Mouse (Mus musculus) embryonic facial prominence, embryonic 13.5 days (tissue): ENCODE data around the gene Fggy. TPM values are rescaled to one million over a fixed set of nuclear protein-coding genes. Genes with fewer than 3 reads are reported as not detected.

Experiments used
- ATAC-seq: fragments of 200-750 bp; cut with Nextera tagmentation; 2 replicates; pipeline ENCODE4 v1.8.0; 2017; ENCODE audit warnings: low read depth; ENCODE audit not compliant: insufficient number of reproducible peaks, insufficient read depth, low FRiP score, low TSS enrichment
- H3K27ac ChIP-seq: fragments of 300-500 bp; sonication (generic); 2 replicates; pipeline ENCODE4 v1.5.1; 2015; ENCODE audit warnings: moderate library complexity, mild to moderate bottlenecking, inconsistent platforms
- H3K27me3 ChIP-seq: fragments of 300-500 bp; sonication (generic); 2 replicates; pipeline ENCODE4 v1.6.1; 2015; ENCODE audit warnings: mild to moderate bottlenecking, inconsistent platforms
- H3K36me3 ChIP-seq: fragments of 300-500 bp; sonication (generic); 2 replicates; pipeline ENCODE4 v1.6.1; 2015; ENCODE audit warnings: mild to moderate bottlenecking, inconsistent platforms
- H3K4me1 ChIP-seq: fragments of 300-500 bp; sonication (generic); 2 replicates; pipeline ENCODE4 v1.6.1; 2015; ENCODE audit warnings: inconsistent platforms
- H3K4me2 ChIP-seq: fragments of 300-500 bp; sonication (generic); 2 replicates; pipeline ENCODE4 v1.6.1; 2015; ENCODE audit warnings: moderate library complexity, mild to moderate bottlenecking, inconsistent platforms
- H3K4me3 ChIP-seq: fragments of 300-500 bp; sonication (generic); 2 replicates; pipeline ENCODE4 v1.5.1; 2015; ENCODE audit warnings: mild to moderate bottlenecking, inconsistent platforms
- H3K9ac ChIP-seq: fragments of 300-500 bp; sonication (generic); 2 replicates; pipeline ENCODE4 v1.6.1; 2015; ENCODE audit warnings: mild to moderate bottlenecking, inconsistent platforms
- H3K9me3 ChIP-seq: fragments of 300-500 bp; sonication (generic); 2 replicates; pipeline ENCODE4 v1.6.1; 2016; ENCODE audit warnings: inconsistent platforms
- WGBS: fragments of 180-500 bp; shearing (Covaris S2); methylation state at CpG from one replicate; pipeline ENCODE4 v1.1.7; 2015; ENCODE audit warnings: mixed read lengths; 5-methylcytosine and 5-hydroxymethylcytosine counted together
- polyA plus RNA-seq: library from polyadenylated mRNA; unstranded; fragments of >200 nt; fragmentation: Nextera tagmentation; extraction: Ambion mirVana; gene quantifications from 2 replicates; pipeline ENCODE4 v1.2.1, GENCODE M21; 2015

Fggy gene
- polyA plus RNA-seq, 1 experiment from 2014 or later = 11.4 TPM

DNA sequence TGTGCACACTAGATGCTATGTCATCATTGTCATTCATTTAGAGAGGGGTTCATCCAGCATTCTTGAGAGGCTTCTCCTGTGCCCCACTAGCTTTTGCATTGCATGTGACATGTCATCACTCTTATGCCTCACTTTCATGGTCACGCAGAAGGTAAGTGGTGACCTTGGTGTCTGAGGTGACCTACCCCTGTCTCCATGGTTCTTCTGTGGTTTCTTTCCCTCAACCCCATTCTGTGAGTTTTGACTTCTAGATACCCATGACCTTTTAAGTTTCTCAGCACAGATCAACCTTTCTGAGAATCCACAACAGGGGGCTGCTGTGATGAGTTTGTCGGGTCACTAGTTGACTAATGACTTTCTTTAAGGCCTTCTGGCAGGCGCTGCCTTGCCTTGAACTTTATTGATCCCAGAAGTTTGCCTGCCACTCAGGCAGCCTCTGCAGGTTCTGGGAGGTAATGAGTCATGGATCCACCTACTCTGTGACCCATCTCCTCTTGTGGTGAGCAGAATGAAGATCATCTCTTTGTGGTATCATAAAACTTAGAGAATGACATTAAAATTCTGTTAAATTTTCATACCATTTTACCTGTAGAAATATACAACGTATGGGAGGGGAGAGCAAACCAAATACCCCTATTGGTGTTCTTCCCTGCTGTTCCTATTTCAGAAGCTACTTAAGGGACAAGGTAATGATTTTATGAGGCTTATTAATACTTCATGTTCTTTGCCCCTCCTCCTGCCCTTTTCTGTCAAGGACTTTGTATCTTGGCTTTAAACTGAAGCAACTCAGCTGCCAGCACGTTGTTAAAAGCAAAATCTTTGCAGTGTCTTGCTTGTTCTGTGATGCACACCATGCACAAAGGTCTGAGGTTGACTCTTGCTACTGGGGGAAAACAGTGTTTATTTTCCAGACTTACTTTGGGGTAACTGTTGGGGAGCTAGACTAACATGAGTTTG, 150.9 kb downstream of the Fggy start:
- no peaks in the 10 kb centered on the region for H3K9me3 ChIP-seq
- H3K4me1 ChIP-seq = no peaks in the 10 kb centered on the region
- H3K27me3 ChIP-seq = no peaks in the 10 kb centered on the region
- 77% methylated on average over 5 of the region's 5 CpGs for WGBS
- H3K27ac ChIP-seq = no peak overlapping the region
- no peak overlapping the region for H3K4me2 ChIP-seq
- no peak for ATAC-seq
- no peak overlapping the region for H3K9ac ChIP-seq
- H3K4me3 ChIP-seq = no peak overlapping the region
- no peaks in the 10 kb centered on the region for H3K36me3 ChIP-seq

DNA sequence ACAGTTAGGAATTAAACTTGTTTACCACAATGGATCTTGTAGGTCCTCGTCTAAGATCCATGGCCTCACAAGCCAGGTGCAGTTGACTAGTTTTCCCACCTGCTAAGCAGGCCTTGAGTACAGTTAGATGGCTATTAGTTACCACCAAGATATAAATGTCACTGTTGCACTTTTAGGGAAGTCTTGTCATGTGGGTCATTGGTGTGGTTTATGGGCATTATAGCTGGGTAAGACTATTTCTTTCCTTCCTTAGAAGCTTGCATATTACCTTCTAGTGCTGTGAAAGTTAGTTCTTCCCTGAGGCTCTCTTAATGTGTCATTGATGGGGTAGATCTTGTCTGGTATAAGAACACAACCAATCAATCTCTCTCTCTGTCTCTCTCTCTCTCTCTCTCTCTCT, 152.4 kb downstream of the Fggy start:
- H3K36me3 ChIP-seq = no peaks in the 10 kb centered on the region
- H3K4me1 ChIP-seq = no peaks in the 10 kb centered on the region
- H3K27me3 ChIP-seq = no peaks in the 10 kb centered on the region
- ATAC-seq = no peak
- no peak overlapping the region for H3K4me3 ChIP-seq
- 80% methylated on average over 1 of the region's 1 CpGs for WGBS
- no peak overlapping the region for H3K27ac ChIP-seq
- H3K9me3 ChIP-seq = no peaks in the 10 kb centered on the region
- H3K4me2 ChIP-seq = no peak overlapping the region
- H3K9ac ChIP-seq = no peak overlapping the region

DNA sequence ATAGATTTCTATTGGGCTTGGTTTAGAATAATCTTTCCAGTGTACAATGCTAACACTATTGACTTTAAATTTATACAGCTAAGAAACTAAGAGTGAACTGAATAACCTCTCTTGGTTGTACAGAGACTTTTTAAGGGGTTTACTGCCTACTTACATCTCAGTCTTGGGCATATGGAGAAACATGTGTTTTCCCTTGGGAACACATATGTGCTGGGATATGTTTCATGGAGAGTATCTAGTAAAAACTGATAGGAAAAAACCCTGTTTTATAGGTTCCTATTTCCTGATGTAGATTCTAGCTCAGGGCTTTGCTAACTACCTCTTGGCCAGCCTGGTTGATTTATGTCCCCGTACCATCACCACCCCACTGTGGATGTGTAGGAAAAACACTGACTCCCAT, 155.5 kb downstream of the Fggy start:
- H3K27me3 ChIP-seq = no peaks in the 10 kb centered on the region
- no peaks in the 10 kb centered on the region for H3K36me3 ChIP-seq
- 95% methylated on average over 1 of the region's 1 CpGs for WGBS
- H3K4me2 ChIP-seq = no peak overlapping the region
- ATAC-seq = no peak
- no peak overlapping the region for H3K9ac ChIP-seq
- no peaks in the 10 kb centered on the region for H3K4me1 ChIP-seq
- no peaks in the 10 kb centered on the region for H3K9me3 ChIP-seq
- H3K27ac ChIP-seq = no peak overlapping the region
- H3K4me3 ChIP-seq = no peak overlapping the region

DNA sequence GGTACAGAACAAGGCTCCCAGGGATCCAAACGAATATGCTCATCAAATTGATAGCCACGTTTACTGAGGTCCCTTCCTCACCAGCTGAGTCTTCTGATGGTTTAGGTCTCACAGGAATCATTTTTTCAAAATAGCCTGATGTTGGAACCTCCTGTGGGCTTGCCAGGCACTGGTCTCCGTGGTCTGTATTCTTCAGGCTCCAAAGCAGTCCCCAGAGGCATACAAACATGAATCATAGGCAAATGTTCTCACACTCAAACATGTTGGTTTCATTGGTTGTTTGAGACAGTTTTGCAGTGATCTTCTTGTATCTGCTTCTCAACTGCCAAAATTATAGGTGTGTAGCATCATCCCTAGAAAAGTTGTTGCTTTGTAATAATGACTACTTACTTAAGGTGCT, 156.0 kb downstream of the Fggy start:
- Histone ChIP-seq H3K27ac (no peak overlapping the region), H3K9ac (no peak overlapping the region), H3K4me2 (no peak overlapping the region), H3K27me3 (no peaks in the 10 kb centered on the region), H3K4me3 (no peak overlapping the region), H3K4me1 (no peaks in the 10 kb centered on the region), H3K36me3 (no peaks in the 10 kb centered on the region), H3K9me3 (no peaks in the 10 kb centered on the region)
- 79% methylated on average over 3 of the region's 3 CpGs for WGBS
- no peak for ATAC-seq

DNA sequence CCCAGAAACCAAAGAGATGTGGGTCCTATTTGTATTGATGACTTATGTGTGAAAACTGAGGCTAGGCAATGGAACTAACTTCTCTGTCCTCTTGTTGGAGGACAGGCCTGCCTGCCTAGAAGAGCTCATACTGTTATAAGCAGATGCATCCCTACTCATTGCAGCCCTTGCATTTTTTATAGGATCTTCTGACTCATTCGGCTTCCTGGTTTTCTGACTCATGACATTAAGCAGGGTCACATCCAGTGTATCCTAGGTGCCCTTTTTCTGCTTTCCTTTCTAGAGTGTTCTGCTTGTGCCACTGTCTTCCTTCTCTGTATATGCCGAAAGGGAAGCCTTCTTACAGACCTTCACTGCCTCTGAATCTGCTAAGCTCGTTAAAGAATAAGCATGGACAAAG, 158.8 kb downstream of the Fggy start:
- no peak overlapping the region for H3K9ac ChIP-seq
- no peak overlapping the region for H3K27ac ChIP-seq
- WGBS = 83% methylated on average over 3 of the region's 3 CpGs
- H3K4me2 ChIP-seq = no peak overlapping the region
- no peak overlapping the region for H3K4me3 ChIP-seq
- H3K36me3 ChIP-seq = no peaks in the 10 kb centered on the region
- ATAC-seq = no peak
- H3K4me1 ChIP-seq = peaks cover 4% of the 10 kb centered on the region; the same call in 1 of the 2 replicates
- no peaks in the 10 kb centered on the region for H3K27me3 ChIP-seq
- no peaks in the 10 kb centered on the region for H3K9me3 ChIP-seq

DNA sequence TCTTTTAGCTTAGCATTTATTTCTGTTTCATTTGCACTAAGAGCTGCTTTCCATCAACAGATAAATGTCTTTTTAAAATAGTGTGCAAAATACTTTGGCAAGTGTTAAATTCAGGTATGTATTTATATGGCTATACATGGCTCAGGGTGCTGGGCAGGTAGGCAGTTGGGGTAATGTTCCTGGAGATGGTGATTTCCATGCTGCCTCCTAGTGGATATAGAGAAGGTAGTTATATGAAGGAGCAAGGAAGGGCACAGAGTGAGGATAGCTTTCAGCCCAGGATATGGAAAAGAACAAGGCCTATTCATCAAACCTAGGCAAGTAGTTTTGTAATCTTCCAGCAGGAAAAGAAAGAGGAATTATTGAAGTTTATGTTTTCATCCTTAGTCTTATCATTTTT, 166.3 kb downstream of the Fggy start:
- H3K27me3 ChIP-seq = no peaks in the 10 kb centered on the region
- H3K9ac ChIP-seq = no peak overlapping the region
- H3K4me1 ChIP-seq = peaks cover 4% of the 10 kb centered on the region; the same call in 1 of the 2 replicates
- H3K27ac ChIP-seq = no peak overlapping the region
- no peaks in the 10 kb centered on the region for H3K9me3 ChIP-seq
- H3K36me3 ChIP-seq = no peaks in the 10 kb centered on the region
- no peak overlapping the region for H3K4me3 ChIP-seq
- no peak overlapping the region for H3K4me2 ChIP-seq
- ATAC-seq = no peak

DNA sequence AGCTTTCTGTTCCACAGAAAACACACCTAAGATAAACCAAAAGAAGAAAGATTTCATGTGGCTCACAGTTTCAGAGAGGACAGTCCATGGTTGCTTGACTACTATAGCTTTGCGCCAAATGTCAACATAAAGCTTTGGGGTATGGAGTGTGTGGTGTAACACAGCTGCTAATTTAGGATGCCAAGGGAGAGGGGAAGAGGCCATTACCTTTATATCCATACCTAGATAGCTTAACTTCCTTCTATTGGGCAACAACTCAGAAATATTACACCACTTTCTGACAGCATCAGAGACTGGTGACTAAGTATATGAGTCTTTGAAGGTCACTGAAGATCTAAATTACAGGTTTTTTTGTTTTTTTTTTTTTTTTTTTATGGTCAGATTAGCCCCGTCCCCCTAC, 169.1 kb downstream of the Fggy start:
- no peaks in the 10 kb centered on the region for H3K36me3 ChIP-seq
- 90% methylated on average over 2 of the region's 2 CpGs for WGBS
- peaks cover 11% of the 10 kb centered on the region; the same call in 1 of the 2 replicates for H3K4me1 ChIP-seq
- H3K9ac ChIP-seq = no peak overlapping the region
- H3K27me3 ChIP-seq = no peaks in the 10 kb centered on the region
- H3K9me3 ChIP-seq = no peaks in the 10 kb centered on the region
- no peak overlapping the region for H3K4me3 ChIP-seq
- H3K4me2 ChIP-seq = no peak overlapping the region
- no peak overlapping the region for H3K27ac ChIP-seq
- no peak for ATAC-seq

DNA sequence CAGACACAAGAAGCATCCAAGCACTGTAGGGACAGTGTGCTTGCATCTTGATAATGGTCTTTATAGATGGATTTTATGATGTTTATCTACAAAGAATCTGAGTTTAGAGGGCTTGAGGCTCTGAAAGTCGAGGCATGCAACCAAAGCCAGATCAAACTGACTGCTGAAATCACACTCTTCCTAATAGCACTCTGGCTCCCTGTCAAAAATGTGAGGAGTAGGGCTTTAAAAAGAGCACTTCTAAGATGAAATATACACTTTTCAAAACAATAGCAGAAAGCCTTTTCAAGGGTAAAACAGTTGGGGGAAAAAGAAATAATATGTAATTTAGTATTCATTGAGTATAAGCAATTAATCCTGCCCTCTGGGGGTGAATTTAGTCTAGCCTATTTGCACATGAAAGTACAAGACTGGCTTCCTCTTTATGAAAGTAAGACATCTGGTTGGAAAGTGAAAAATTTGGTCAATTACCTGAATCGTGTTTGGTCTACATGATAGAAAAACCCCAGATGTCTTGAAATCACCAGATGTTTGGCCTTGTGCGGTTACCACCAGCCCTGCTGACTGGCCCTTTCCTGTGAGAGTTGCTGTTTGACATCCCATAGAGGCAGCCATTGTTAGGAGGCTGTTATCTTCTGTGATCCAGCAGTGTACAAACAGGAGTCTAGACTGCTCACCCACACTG, 172.0 kb downstream of the Fggy start:
- WGBS = 25% methylated on average over 3 of the region's 3 CpGs
- ATAC-seq = no peak
- H3K27ac ChIP-seq = no peak overlapping the region

DNA sequence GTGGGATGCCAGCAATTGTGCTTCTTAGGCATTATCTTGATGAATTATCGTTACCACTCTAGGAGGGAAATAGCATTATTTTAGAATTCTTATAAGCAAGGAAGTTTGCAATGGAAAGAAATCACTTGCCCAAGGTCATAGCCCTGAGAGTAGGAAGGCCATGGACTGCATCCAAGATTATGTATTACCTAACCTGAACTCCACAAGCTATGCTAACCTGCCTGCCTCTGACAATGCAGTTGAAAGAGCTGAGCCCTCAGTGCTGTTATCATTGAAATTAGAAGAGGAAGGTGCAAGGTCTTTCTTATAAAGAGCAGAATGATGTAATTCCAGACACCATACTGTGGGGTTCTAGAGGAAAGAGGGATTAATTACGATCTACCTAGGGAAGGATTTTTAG, 173.8 kb downstream of the Fggy start:
- no peaks in the 10 kb centered on the region for H3K9me3 ChIP-seq
- no peak overlapping the region for H3K27ac ChIP-seq
- peaks cover 22% of the 10 kb centered on the region for H3K4me1 ChIP-seq
- no peak for ATAC-seq
- no peaks in the 10 kb centered on the region for H3K27me3 ChIP-seq
- no peak overlapping the region for H3K4me3 ChIP-seq
- WGBS = 81% methylated on average over 2 of the region's 2 CpGs
- no peak overlapping the region for H3K9ac ChIP-seq
- no peaks in the 10 kb centered on the region for H3K36me3 ChIP-seq
- no peak overlapping the region for H3K4me2 ChIP-seq

More for the DNA sequence above, 172.0 kb downstream of the Fggy start:
- H3K4me3 ChIP-seq = no peak overlapping the region
- H3K27me3 ChIP-seq = no peaks in the 10 kb centered on the region
- no peak overlapping the region for H3K9ac ChIP-seq
- no peak overlapping the region for H3K4me2 ChIP-seq
- no peaks in the 10 kb centered on the region for H3K36me3 ChIP-seq
- H3K4me1 ChIP-seq = peaks cover 22% of the 10 kb centered on the region
- no peaks in the 10 kb centered on the region for H3K9me3 ChIP-seq

DNA sequence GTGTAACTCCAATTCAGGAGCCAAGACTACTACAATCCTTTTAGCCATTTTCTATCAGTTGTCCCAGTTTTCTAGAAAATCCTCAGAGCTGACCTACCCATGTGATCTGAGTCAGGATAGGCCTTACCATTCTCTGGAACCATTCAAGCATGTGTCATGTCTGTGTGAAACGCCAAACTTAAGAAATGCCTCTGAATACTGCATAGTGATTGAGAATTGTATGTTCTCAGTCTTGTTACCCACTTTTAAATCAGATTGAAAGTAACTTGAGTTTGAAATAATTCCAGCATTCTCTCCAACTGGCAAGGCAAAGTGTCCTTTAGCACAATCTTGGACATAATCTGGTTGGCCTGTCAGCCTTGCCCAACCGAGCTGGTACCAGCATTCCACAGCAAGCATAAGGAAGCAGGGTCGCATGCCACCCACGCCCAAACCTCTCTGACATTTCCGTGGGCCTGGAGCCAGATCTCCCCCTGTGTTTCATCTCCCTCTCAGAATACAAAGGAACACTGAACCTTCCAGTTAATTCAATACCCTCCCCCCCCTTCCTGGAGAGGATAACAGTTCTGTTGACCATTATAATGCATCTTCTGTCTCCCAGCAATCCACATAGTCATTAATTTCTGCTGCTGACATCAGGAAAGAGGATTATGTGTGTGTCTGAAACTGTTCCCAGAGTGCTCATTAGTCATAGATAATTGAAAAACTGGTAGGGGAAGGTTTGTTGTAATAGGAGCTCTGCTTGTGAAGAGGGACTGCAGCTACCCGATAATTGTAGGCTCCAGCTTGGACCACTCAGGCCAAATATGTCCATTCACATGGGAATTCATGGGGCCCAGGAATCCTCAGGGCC, 176.3 kb downstream of the Fggy start:
- WGBS = 18% methylated on average over 6 of the region's 6 CpGs
- no peak overlapping the region for H3K9ac ChIP-seq
- no peaks in the 10 kb centered on the region for H3K9me3 ChIP-seq
- H3K4me3 ChIP-seq = no peak overlapping the region
- ATAC-seq = no peak
- H3K27ac ChIP-seq = no peak overlapping the region
- peaks cover 25% of the 10 kb centered on the region for H3K4me1 ChIP-seq
- no peak overlapping the region for H3K4me2 ChIP-seq
- no peaks in the 10 kb centered on the region for H3K36me3 ChIP-seq
- H3K27me3 ChIP-seq = no peaks in the 10 kb centered on the region

DNA sequence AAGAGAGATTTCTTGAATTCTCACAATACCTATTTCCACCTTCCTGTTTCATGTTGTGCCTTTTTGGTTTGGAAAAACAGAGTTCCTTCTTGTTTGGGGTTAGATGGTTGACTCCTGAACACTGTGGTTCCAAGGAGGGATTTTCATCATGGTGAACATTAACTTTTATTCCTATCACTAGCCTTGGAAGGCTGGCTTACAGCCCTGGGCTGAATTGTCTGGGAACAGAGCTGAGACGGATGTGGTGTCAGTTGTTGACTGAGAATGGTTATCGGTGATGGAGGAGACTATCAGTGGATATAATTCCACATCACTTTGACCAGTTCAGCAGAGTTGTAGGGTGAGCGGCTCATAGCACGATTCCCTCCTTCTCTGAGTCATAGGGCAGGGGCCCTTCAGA, 178.7 kb downstream of the Fggy start:
- WGBS = 89% methylated on average over 4 of the region's 4 CpGs
- Histone ChIP-seq H3K4me1 (peaks cover 14% of the 10 kb centered on the region), H3K9me3 (no peaks in the 10 kb centered on the region), H3K4me3 (no peak overlapping the region), H3K36me3 (no peaks in the 10 kb centered on the region), H3K27ac (no peak overlapping the region), H3K4me2 (no peak overlapping the region), H3K27me3 (no peaks in the 10 kb centered on the region), H3K9ac (no peak overlapping the region)
- ATAC-seq = no peak
